Mouse (Mus musculus) spleen, adult 12 weeks (tissue): ENCODE results near the gene Ddx23.

ENCODE experiments used
- DNase-seq: peaks from one replicate; pipeline ENCODE4 v3.0.0; 2022; ENCODE audit warnings: low spot score

The Ddx23 gene

DNA sequence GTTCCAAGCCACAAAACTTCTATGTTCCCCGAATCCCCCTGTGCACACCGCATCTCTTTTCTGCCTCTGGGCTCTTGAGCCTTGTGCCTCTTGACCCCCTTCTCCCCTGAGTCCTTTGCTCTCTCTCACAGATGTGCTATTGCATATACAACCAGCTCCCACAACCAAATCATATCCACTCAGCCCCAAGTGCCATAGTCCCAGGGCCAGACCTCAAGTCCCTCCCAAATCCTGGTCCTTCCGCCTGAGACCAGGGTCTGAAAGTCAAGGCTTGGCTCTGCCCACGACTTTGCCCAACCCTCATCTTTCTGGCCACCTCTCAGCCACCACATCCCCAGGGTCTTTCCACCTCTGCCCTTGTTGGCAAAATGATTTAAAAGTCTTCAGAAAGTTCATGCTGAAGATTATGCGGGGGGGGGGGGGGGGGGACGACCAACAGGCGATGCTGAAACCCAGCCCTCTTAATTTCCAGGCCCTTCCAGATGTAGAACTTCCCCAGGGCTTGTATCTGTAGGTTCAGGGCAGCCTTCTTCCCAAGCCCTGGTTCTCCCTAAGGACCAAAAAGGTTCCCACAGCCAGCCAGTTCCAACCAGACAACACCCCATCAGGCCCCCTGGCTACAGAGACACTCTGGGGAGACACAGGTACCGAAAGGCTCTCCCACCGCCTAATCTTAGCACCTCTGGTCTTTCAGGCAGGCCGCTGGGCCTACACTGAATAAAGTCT, 54.5 kb downstream of the Ddx23 start:
- DNase-seq = no peak

DNA sequence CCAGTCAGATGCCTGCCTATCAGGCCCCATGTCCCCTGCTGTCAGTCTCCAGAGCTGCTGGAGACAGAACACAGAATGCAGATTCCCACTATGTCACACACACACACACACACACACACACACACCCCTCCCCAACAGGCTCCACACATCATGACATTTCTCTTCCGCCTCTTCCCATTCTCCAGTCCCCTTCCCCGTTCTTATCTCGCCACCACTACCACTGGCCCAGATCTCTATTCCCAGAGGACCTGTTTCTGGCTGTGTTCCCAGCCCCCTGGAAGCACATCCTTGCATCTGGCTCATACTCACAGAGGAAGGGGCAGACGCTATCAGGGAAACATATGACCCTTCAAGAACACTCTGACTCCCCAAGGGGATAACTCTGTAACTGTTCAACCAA, 55.1 kb downstream of the Ddx23 start:
- DNase-seq = no peak

DNA sequence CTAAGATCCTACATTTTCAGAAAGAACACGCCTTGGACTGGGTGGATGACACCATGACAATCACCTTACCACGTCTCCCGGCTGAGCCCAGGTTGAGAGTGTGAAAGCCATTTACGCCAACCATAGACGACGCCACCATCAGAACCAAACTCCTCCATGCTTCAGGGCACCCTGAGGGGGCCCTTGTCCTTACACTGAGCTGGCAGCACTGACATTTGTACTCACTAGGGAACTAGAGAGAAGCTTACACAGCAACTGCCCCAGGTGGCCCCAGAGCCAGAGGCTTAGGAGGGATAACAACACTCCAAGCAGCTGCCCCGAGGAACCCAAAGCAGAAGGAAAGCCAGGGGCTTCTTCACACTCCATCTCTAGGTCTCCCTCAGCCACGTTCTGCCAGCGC, 56.0 kb downstream of the Ddx23 start:
- no peak for DNase-seq

DNA sequence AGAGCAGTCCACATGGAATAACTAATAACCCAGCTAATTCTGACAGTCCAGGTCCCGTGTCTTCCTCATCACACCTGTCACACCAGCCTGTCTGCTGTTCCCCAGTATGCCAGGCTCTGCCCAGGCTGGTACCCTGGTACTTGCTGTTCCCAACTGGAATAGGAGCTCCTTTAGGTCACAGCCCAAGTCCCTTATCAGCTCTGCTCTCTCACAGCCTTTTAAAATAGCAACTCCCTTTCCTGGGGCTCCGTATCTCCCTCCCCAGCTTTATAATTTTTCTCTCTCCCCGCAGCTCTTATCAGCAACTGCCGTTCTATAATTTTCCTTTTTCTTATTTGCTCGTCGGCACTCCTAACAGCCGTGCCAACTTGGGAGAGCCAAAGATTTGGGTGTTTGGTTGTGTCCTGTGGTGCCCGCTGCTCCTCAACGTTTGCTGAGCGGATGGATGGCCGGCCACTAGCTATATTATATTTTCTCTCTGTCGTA, 56.6 kb downstream of the Ddx23 start:
- peak; percentile 52 for DNase-seq

DNA sequence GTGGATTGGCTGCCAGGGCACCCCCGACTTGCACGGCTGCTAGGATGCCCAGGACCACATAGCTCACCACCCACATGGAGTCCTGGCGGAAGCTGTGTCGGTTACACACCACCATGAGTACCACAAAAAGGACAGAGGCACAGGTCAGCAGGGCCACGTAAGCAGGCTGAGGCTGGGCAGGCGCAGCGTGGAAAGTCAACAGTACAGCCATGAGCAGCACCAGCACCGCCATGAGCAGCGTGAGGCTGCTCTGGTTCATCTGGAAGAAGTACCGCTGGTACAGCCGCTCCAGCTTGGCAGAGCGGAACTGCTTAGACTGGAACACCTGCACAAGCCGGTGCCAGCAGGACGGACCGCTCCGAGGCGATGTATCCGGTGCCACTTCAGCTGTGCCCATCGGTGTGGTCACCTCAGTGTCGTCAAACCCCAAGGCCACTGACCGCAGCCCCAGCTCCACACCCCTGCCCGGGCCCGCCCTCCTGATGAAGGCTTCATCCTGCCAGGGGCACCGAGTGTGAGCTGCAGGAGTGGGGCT, 58.6 kb downstream of the Ddx23 start:
- DNase-seq = no peak

DNA sequence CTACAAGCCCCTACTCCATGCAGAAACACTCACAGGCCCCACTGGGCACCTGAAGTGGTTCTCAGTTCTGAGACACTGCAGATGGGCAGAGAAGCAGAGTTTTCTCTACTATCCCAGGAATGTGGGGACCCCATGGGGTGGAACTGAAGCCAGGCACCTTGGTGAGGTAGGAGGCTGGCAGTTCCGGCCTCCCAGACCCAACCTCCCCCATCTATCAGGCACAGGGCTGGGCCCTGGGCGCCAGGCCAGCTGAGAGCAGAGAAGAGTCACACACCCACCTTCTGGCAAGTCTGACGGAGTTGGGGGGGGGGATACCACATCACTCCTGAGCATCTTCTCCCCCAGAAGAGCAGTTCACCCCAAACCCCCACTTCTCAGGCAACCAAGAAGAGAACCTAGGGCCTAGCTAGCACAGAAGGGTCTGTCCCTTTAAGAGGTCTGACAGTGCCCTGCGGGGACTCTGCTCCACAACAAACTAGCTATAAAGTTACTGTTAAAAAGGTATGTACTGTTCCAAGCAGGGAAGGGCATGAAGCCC, 59.7 kb downstream of the Ddx23 start:
- DNase-seq = peak; percentile 47

DNA sequence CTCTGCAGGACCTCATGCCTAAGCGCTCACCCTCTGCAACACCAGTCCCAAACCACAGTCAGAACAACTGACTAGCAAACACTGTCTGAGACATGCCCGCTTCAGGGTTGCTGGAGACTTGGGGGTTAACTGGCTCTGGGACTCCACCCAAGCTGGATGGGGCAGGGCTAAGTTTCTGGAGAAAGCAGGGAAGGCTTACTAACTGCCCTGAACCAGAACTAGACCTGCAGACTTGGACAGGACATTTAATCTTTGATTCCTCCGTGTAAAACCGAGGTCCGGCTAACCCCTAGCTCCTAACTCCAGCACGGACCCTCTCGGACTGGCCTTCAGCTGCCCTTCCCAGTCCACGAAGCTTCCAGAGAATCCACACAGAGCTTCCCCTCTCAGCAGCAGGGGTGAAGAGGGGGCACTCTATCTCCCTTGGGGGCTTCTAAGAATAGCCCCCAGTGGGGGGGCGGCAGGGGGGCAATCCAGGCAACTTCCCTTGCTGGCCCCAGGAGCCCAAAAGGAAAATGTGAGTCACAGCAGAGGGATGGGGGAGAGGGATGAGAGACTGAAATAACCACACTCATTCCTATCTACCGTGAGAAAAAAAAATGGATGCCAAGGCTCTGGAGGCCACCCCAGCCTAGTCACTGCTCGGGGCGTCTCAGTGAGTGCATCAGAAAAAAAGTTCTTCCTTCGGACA, 60.4 kb downstream of the Ddx23 start:
- DNase-seq = peak; percentile 48

DNA sequence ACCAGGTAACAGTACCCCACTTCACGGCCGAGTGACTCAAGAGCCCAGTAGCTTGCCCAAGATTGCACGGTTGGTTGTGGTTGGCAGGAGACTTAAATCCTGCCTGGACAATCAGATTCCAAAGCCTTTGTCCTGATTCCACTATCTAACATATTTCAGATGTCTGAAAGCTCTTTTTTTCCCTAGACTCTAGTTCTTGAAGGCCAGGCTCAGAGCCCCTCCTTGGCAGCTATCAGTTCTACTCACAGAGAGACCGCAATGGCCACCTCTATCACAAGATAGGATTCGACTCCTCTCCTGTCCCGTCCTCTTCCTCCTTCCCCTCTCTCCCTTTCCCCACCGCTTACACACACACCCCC, 60.9 kb downstream of the Ddx23 start:
- DNase-seq = no peak

DNA sequence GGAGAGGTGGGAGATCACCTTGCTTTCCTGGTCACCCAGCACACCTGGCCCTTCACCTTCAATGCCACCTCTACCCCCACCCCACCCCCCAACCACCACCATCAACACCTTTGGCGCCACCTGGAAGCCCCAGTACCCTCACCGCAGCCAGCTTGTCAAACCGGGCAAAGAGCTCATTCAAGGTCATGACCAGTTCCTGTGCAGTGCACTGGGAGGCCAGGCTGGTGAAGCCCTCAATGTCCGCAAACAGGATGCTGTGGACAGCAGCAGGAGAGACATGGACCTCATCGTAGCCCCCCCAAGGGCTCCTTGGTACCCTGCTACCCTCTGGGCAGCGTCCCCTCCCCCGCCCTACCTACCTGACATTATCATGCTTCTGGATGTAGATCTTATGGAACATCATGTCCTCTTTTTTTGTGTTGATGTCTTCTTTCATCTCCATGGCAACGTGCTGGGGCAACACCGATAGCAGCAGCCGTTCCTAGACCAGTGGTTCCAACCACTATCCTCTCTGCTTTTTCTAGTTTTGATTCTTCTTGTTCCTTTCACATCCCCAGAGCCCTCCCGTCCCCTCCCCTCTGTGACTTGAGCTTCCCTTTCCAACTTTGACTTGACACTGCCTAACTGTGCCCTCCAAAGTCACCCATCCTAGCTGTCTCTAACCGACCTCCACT, 62.5 kb downstream of the Ddx23 start:
- DNase-seq = no peak

DNA sequence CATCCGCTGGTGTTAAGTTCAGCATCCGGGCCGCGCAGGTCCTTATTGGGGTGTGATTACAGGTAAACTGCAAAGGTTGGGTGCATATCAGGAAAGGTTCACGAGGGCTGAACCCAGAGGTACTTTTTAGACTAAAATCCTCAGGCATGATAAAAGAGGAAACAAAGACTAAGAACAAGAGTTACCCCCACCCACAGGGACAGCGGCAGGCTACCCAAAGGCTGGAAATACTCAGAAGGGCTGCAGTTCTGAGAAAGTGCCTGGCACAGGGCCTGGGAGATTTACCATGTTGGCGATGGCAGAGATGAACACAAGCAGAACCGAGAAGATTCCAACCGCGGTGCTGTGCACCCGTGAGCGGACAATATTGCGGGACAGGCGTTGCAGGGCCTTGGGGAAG, 66.1 kb downstream of the Ddx23 start:
- no peak for DNase-seq
